Comparison of ENCODE assay signal across 24 mouse cellular contexts in genomic region chr13:78094352-78094751, GRCm38 (mm10).
A peak's percentile ranks its signal among the peaks of the same experiment; 100 is the strongest.
DNase-seq lines count a peak whose midpoint lies in the region; ATAC-seq and TF ChIP-seq lines count a peak whose summit lies in the region.
"Had no signal": no experiment of that assay in that cellular context is flagged by ENCODE, and none has a peak within 500 bp of the region (broad histone marks: within the 10 kb centered on the region; RNA-seq: fewer than 3 reads in every experiment).

No protein-coding gene starts in this region.

- H3K36me3 ChIP-seq in intestine, postnatal 0 days (ENCODE audit: control insufficient read depth, insufficient read depth): no peaks in the 10 kb centered on the region
- H3K36me3 ChIP-seq in intestine, embryonic 15.5 days: no peaks in the 10 kb centered on the region
- H3K36me3 ChIP-seq in E14TG2a.4 (ENCODE audit: insufficient read depth, low read length): no peaks in the 10 kb centered on the region
- no peaks in the 10 kb centered on the region for H3K36me3 ChIP-seq in forebrain, embryonic 10.5 days (replicated peaks)
- H3K36me3 ChIP-seq: forebrain, embryonic 12.5 days; hindbrain, embryonic 12.5 days; midbrain, embryonic 12.5 days had no signal

- no peaks in the 10 kb centered on the region for H3K4me1 ChIP-seq in intestine, postnatal 0 days (replicated peaks; ENCODE audit: control insufficient read depth, insufficient read depth, low read length)
- H3K4me1 ChIP-seq in intestine, embryonic 15.5 days (replicated peaks): no peaks in the 10 kb centered on the region
- no peaks in the 10 kb centered on the region for H3K4me1 ChIP-seq in E14TG2a.4 (replicated peaks; ENCODE audit: low read depth, low read length)
- H3K4me1 ChIP-seq in forebrain, embryonic 10.5 days: peaks cover 3% of the 10 kb centered on the region; the same call in 1 of the 2 replicates
- H3K4me1 ChIP-seq: forebrain, embryonic 12.5 days; hindbrain, embryonic 12.5 days had no signal

- H3K4me3 ChIP-seq in intestine, postnatal 0 days (ENCODE audit: low read depth, low read length): no peak overlapping the region
- H3K4me3 ChIP-seq in intestine, embryonic 15.5 days (replicated peaks): no peak overlapping the region
- H3K4me3 ChIP-seq in E14TG2a.4 (replicated peaks; ENCODE audit: low read length): no peak overlapping the region
- H3K4me3 ChIP-seq in forebrain, embryonic 10.5 days: no peak overlapping the region
- H3K4me3 ChIP-seq: forebrain, embryonic 12.5 days; hindbrain, embryonic 12.5 days; midbrain, embryonic 12.5 days had no signal

- WGBS in intestine, postnatal 0 days: 82% methylated on average over 2 of the region's 2 CpGs
- WGBS in intestine, embryonic 15.5 days: 76% methylated on average over 2 of the region's 2 CpGs
- 80% methylated on average over 2 of the region's 2 CpGs for WGBS in forebrain, embryonic 10.5 days

- ATAC-seq in intestine, postnatal 0 days: no peak
- ATAC-seq in intestine, embryonic 15.5 days: no peak
- ATAC-seq: intestine, embryonic 16.5 days had no signal

- peak; percentile 22; the same call in 1 of the 2 replicates for TF ChIP-seq CTCF in intestine, postnatal 0 days (IDR thresholded peaks at IDR 0.05; ENCODE audit: low read depth)
- peak; percentile 67 for TF ChIP-seq CTCF in E14TG2a.4 (conservative IDR thresholded peaks at IDR 0.05; ENCODE audit: low read length)

- DNase-seq in 3T3-L1 (ENCODE audit: low read depth, low spot score): peak; percentile 22
- peak; percentile 67 for DNase-seq in ZHBTc4 (ENCODE audit: low read depth, low spot score)
- no peak for DNase-seq in frontal cortex, postnatal 14 days (ENCODE audit: low spot score in 2 of 2)
- DNase-seq in spleen, postnatal 4 days (ENCODE audit: low spot score in 2 of 2): no peak
- no peak for DNase-seq in forebrain, embryonic 10.5 days (ENCODE audit: extremely low spot score, low spot score)
- DNase-seq: adrenal gland, postnatal 36 days; cerebellum, adult 8-10 months; gastrocnemius, postnatal 36 days; heart, postnatal 10 days; left cerebral cortex, postnatal 4 days; liver; lung, adult 18-20 months; retina, postnatal 1 day; right cerebral cortex, postnatal 4 days; thymus, postnatal 4 days had no signal

- no peaks in the 10 kb centered on the region for H3K27me3 ChIP-seq in intestine, postnatal 0 days (replicated peaks; ENCODE audit: control insufficient read depth, insufficient read depth, low read length)
- H3K27me3 ChIP-seq in intestine, embryonic 15.5 days (replicated peaks): no peaks in the 10 kb centered on the region
- no peaks in the 10 kb centered on the region for H3K27me3 ChIP-seq in E14TG2a.4 (ENCODE audit: insufficient read depth, low read length)
- H3K27me3 ChIP-seq in forebrain, embryonic 10.5 days (ENCODE audit: poor library complexity, severe bottlenecking): no peaks in the 10 kb centered on the region
- H3K27me3 ChIP-seq: hindbrain, embryonic 12.5 days; midbrain, embryonic 12.5 days had no signal

- H3K27ac ChIP-seq in intestine, postnatal 0 days (ENCODE audit: low read depth, low read length): no peak overlapping the region
- no peak overlapping the region for H3K27ac ChIP-seq in intestine, embryonic 15.5 days
- H3K27ac ChIP-seq in forebrain, embryonic 10.5 days: no peak overlapping the region
- H3K27ac ChIP-seq: forebrain, embryonic 12.5 days; hindbrain, embryonic 12.5 days; kidney, postnatal 0 days; macrophage; midbrain, embryonic 12.5 days had no signal

- no peak overlapping the region for H3K4me2 ChIP-seq in intestine, postnatal 0 days (replicated peaks; ENCODE audit: low read depth)
- no peak overlapping the region for H3K4me2 ChIP-seq in intestine, embryonic 15.5 days (replicated peaks)
- H3K4me2 ChIP-seq: forebrain, embryonic 12.5 days; hindbrain, embryonic 12.5 days; midbrain, embryonic 12.5 days had no signal

- H3K9ac ChIP-seq in intestine, postnatal 0 days (ENCODE audit: low read depth, low read length): no peak overlapping the region
- H3K9ac ChIP-seq in intestine, embryonic 15.5 days: no peak overlapping the region
- H3K9ac ChIP-seq: forebrain, embryonic 12.5 days; hindbrain, embryonic 12.5 days; midbrain, embryonic 12.5 days had no signal

- 0 out of 2 replicates have a peak, but pooled peaks cover 3% of the 10 kb centered on the region for H3K9me3 ChIP-seq in intestine, postnatal 0 days (ENCODE audit: control insufficient read depth)
- H3K9me3 ChIP-seq in intestine, embryonic 15.5 days: no peaks in the 10 kb centered on the region
- H3K9me3 ChIP-seq in E14TG2a.4 (ENCODE audit: low read length): peaks cover 10% of the 10 kb centered on the region
- H3K9me3 ChIP-seq in forebrain, embryonic 10.5 days: peaks cover 4% of the 10 kb centered on the region; the same call in 1 of the 2 replicates
- H3K9me3 ChIP-seq: forebrain, embryonic 12.5 days; hindbrain, embryonic 12.5 days; midbrain, embryonic 12.5 days had no signal

Comparison
In these comparisons a context has a peak if more than half of its experiments do, and no peak if none do; other contexts are left out.
1. DNase-seq: peak in 3T3-L1 (single experiment) and ZHBTc4 (single experiment); none in frontal cortex, postnatal 14 days (0 of 2), spleen, postnatal 4 days (0 of 2) and forebrain, embryonic 10.5 days (single experiment).